Mouse (Mus musculus) small intestine, adult 2 months (tissue): ENCODE measurements around the gene Smg1.

Source experiments
- CTCF ChIP-seq: fragments of 200-500 bp; IDR thresholded peaks from 2 replicates; pipeline ENCODE4 v1.5.1; 2012; ENCODE audit warnings: low read depth, mild to moderate bottlenecking, control low read depth, inconsistent platforms, low read length, moderate library complexity, mixed read lengths; ENCODE audit not compliant: insufficient replicate concordance, insufficient read length; ENCODE audit errors: extremely low read depth
- POLR2A ChIP-seq: fragments of 200-500 bp; IDR thresholded peaks from 2 replicates; pipeline ENCODE4 v1.6.1; 2012; ENCODE audit warnings: low read depth, mild to moderate bottlenecking, control low read depth, inconsistent platforms, low read length, moderate library complexity

- TF ChIP-seq CTCF = no peak
- TF ChIP-seq POLR2A = peak; percentile 88
Measured at GRCm38 (mm10) chr7:118243453-118244385, at the start of gene Smg1.
